Mouse (Mus musculus): ENCODE results near the gene Pigb. TPM values are rescaled to one million over a fixed set of nuclear protein-coding genes. Genes with fewer than 3 reads are reported as not detected.

Pigb gene
- total RNA-seq, 2 experiments from 2014 or later, result 15.4 to 16.2 TPM

GRCm38 (mm10) chr9:72985250-72986220, 54.6 kb downstream of the Pigb start, which contains the start of the genes Ccpg1os and Ccpg1:
Ccpg1os (minus strand) TSS chr9:72985382.
Ccpg1 (plus strand) TSS chr9:72985429.
- intact Hi-C loops (cut with DNase I), result no loop called here
- no peak; the same call in 1 of the 2 replicates for TF ChIP-seq CTCF (IDR thresholded peaks at IDR 0.05)
- peak within 1 kb of the TSS; percentile 98 for H3K27ac ChIP-seq
- H3K4me3 ChIP-seq, result peak within 1 kb of the TSS; percentile 97
- peak; percentile 95 to 98 for DNase-seq (ENCODE audit: extremely low spot score in 1 of 2, low spot score in 2 of 2)

DNA sequence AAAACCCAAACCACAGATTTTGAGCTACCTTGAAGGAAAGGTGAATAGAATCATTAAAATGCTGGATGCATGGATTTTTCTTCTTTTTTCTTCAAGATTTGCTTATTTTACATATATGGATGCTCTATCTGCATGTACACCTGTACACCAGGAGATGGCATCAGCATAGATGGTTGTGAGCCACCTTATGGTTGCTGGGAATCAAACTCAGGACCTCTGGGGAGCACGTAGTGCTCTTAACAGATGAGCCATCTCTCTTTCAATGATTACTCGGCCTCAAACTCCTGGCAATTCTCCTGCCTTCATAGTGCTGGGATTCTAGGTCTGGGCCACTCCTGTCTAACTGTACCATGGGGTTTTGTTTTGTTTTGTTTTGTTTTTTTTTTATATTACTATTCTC, 57.1 kb downstream of the Pigb start:
- Histone ChIP-seq H3K27ac (no peak overlapping the region), H3K4me3 (no peak overlapping the region)
- no peak; the same call in none of the 2 replicates for TF ChIP-seq CTCF (IDR thresholded peaks at IDR 0.05)
- intact Hi-C loops (cut with DNase I), result no loop called here
- DNase-seq (ENCODE audit: extremely low spot score in 1 of 2, low spot score in 2 of 2), result no peak

- intact Hi-C loops (cut with DNase I), result no loop called here
- TF ChIP-seq CTCF (IDR thresholded peaks at IDR 0.05), result no peak
These were observed 64.9 kb downstream of the Pigb start for GRCm38 (mm10) chr9:72975242-72975641.

GRCm38 (mm10) chr9:72974734-72975133, 65.4 kb downstream of the Pigb start:
- intact Hi-C loops (cut with DNase I), result no loop called here
- no peak for DNase-seq (ENCODE audit: extremely low spot score in 1 of 2, low spot score in 2 of 2)

More at GRCm38 (mm10) chr9:72975242-72975641, 64.9 kb downstream of the Pigb start:
- no peak overlapping the region for H3K4me3 ChIP-seq
- no peak for DNase-seq (ENCODE audit: extremely low spot score in 1 of 2, low spot score in 2 of 2)
- no peak overlapping the region for H3K27ac ChIP-seq

DNA sequence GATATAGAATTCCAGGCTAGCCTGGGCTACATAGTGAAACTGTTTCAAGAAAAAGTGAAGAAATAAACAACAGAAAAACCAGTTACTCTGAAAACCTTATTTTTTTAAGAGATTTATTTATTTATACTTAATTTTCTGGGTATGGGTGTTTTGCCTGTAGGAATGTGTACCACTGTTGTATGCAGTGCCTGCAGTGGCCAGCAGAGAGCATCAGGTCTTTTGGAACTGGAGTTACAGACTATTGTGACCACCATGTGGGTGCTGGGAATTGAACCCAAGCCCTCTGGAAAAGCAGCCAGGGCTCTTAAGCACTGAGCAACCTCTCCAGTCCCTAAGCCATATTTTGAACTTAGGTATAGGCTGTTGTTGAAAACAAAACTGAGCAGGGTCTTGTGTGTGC, 67.2 kb downstream of the Pigb start:
- peak; percentile 5; the same call in 1 of the 2 replicates for TF ChIP-seq CTCF (IDR thresholded peaks at IDR 0.05)
- no peak for DNase-seq (ENCODE audit: extremely low spot score in 1 of 2, low spot score in 2 of 2)
- Histone ChIP-seq H3K4me3 (no peak overlapping the region), H3K27ac (no peak overlapping the region)
- intact Hi-C loops (cut with DNase I), result no loop called here

More at GRCm38 (mm10) chr9:72974734-72975133, 65.4 kb downstream of the Pigb start:
- no peak for TF ChIP-seq CTCF (IDR thresholded peaks at IDR 0.05)
- Histone ChIP-seq H3K4me3 (no peak overlapping the region), H3K27ac (no peak overlapping the region)

GRCm38 (mm10) chr9:72972435-72972834, 67.7 kb downstream of the Pigb start:
- no peak overlapping the region for H3K4me3 ChIP-seq
- no peak for TF ChIP-seq CTCF (IDR thresholded peaks at IDR 0.05)
- intact Hi-C loops (cut with DNase I), result no loop called here
- no peak overlapping the region for H3K27ac ChIP-seq
- DNase-seq (ENCODE audit: extremely low spot score in 1 of 2, low spot score in 2 of 2), result no peak

GRCm38 (mm10) chr9:72969874-72970273, 70.3 kb downstream of the Pigb start:
- TF ChIP-seq CTCF (IDR thresholded peaks at IDR 0.05), result no peak
- H3K27ac ChIP-seq, result no peak overlapping the region
- no peak for DNase-seq (ENCODE audit: extremely low spot score in 1 of 2, low spot score in 2 of 2)
- no peak overlapping the region for H3K4me3 ChIP-seq
- intact Hi-C loops (cut with DNase I), result loop anchor here (5.0 kb wide), 1 partner anchor 122 kb away; no protein-coding TSS in a partner anchor

- Histone ChIP-seq H3K4me3 (no peak overlapping the region), H3K27ac (peak overlapping the region; percentile 69)
- TF ChIP-seq CTCF (IDR thresholded peaks at IDR 0.05), result peak; percentile 72
- intact Hi-C loops (cut with DNase I), result loop anchor here (1.0 to 5.0 kb wide), 2 partner anchors 37 to 124 kb away; no protein-coding TSS in a partner anchor
- peak; percentile 53 to 58 for DNase-seq (ENCODE audit: extremely low spot score in 1 of 2, low spot score in 2 of 2)
These were observed 71.7 kb downstream of the Pigb start for GRCm38 (mm10) chr9:72968349-72969061.

GRCm38 (mm10) chr9:72961959-72962358, 78.2 kb downstream of the Pigb start:
- DNase-seq (ENCODE audit: extremely low spot score in 1 of 2, low spot score in 2 of 2), result no peak
- intact Hi-C loops (cut with DNase I), result no loop called here
- Histone ChIP-seq H3K27ac (no peak overlapping the region), H3K4me3 (no peak overlapping the region)
- TF ChIP-seq CTCF (IDR thresholded peaks at IDR 0.05), result no peak

GRCm38 (mm10) chr9:72961346-72961745, 78.8 kb downstream of the Pigb start:
- H3K27ac ChIP-seq, result no peak overlapping the region
- no peak for TF ChIP-seq CTCF (IDR thresholded peaks at IDR 0.05)
- H3K4me3 ChIP-seq, result no peak overlapping the region
- intact Hi-C loops (cut with DNase I), result no loop called here
- no peak for DNase-seq (ENCODE audit: extremely low spot score in 1 of 2, low spot score in 2 of 2)

- TF ChIP-seq CTCF (IDR thresholded peaks at IDR 0.05), result peak; percentile 24
- Histone ChIP-seq H3K27ac (no peak within 1 kb of the TSS), H3K4me3 (peak within 1 kb of the TSS; percentile 62)
- intact Hi-C loops (cut with DNase I), result loop anchor here (10.0 kb wide), 1 partner anchor 194 kb away; no protein-coding TSS in a partner anchor
- peak; percentile 63 to 74 for DNase-seq (ENCODE audit: extremely low spot score in 1 of 2, low spot score in 2 of 2)
These were observed 81.4 kb downstream of the Pigb start, which contains the start of the genes Dyx1c1 and Gm44503 for GRCm38 (mm10) chr9:72958521-72959450. Dyx1c1 (plus strand) TSS chr9:72958785. Gm44503 (plus strand) TSS chr9:72958852.

Small RNA genes within 50 kb of the gene (microRNA-seq; reads per million reads assigned to microRNA genes)
- gene Gm27353, result 0 reads per million in 2 experiments

Other genes with a start within 250 kb of the Pigb start
- 1 to 10 TPM; 1.5 to 1.8 TPM for gene Prtg, start 233.5 kb downstream of the Pigb start, total RNA-seq (2021)
- 10 to 100 TPM; 18.6 to 19.5 TPM for gene Pygo1, start 114.7 kb downstream of the Pigb start, total RNA-seq (2021)
- 1 to 10 TPM; 1.5 to 1.9 TPM for gene Dyx1c1, start 81.6 kb downstream of the Pigb start, total RNA-seq (2021)
- gene Gm44503, start 81.5 kb downstream of the Pigb start, total RNA-seq (2021), result not detected
- gene Ccpg1os, start 55.0 kb downstream of the Pigb start, total RNA-seq (2021), result 10 to 100 TPM in 1 of 2 experiments, 1 to 10 TPM in 1; 9.2 to 10.8 TPM
- gene Ccpg1, start 54.9 kb downstream of the Pigb start, total RNA-seq (2021), result 100 to 1,000 TPM; 124 to 128 TPM
- 1 to 10 TPM; 7.5 to 8.9 TPM for gene Rab27a, start 4.5 kb upstream of the Pigb start, total RNA-seq (2021)
- 1 to 10 TPM; 2.4 to 2.8 TPM for gene Khdc3, start 61.5 kb upstream of the Pigb start, total RNA-seq (2021)
- gene Gm20509, start 62.1 kb upstream of the Pigb start, total RNA-seq (2021), result not detected
- 10 to 100 TPM; 53.9 to 54.2 TPM for gene Rsl24d1, start 73.0 kb upstream of the Pigb start, total RNA-seq (2021)

Data from left cerebral cortex, adult 2 months (tissue).